Mouse (Mus musculus) bone marrow, adult 2 months (tissue): Measurements from ENCODE around the gene Hebp1. TPM values are rescaled to one million over a fixed set of nuclear protein-coding genes. Genes with fewer than 3 reads are reported as not detected.

Source experiments
- H3K27ac ChIP-seq: fragments of 200-500 bp; 2 replicates; pipeline ENCODE4 v1.5.1; 2012; ENCODE audit warnings: low read depth, mild to moderate bottlenecking, control low read depth, inconsistent platforms, low read length; ENCODE audit not compliant: control insufficient read depth, poor library complexity, insufficient read depth
- H3K4me1 ChIP-seq: fragments of 200-500 bp; 2 replicates; pipeline ENCODE4 v1.6.1; 2011; ENCODE audit warnings: low read length; ENCODE audit not compliant: control insufficient read depth, insufficient read depth
- H3K4me3 ChIP-seq: fragments of 200-500 bp; replicated peaks from 2 replicates; pipeline ENCODE3; 2011; ENCODE audit warnings: mild to moderate bottlenecking, low read depth, low read length, control low read depth; ENCODE audit not compliant: control insufficient read depth
- CTCF ChIP-seq: fragments of 200-500 bp; IDR thresholded peaks from 2 replicates; pipeline ENCODE4 v1.5.1; 2011; ENCODE audit warnings: low read length, control low read depth; ENCODE audit not compliant: control insufficient read depth, insufficient read depth
- POLR2A ChIP-seq: fragments of 200-500 bp; IDR thresholded peaks from 2 replicates; pipeline ENCODE4 v1.6.1; 2011; ENCODE audit warnings: low read depth, mild to moderate bottlenecking, control low read depth, low read length, borderline replicate concordance; ENCODE audit not compliant: control insufficient read depth
- WGBS: fragments of 180-500 bp; shearing (Covaris S2); methylation state at CpG from one replicate; pipeline ENCODE4 v1.1.7; 2018; 5-methylcytosine and 5-hydroxymethylcytosine counted together
- polyA plus RNA-seq: library from polyadenylated mRNA; stranded (reverse); fragments of >200 nt; gene quantifications from 2 replicates; pipeline ENCODE4 v1.2.4, GENCODE M21; 2011; ENCODE audit warnings: low replicate concordance; ENCODE audit not compliant: missing spikeins, insufficient read depth, insufficient read length

Hebp1 gene
- polyA plus RNA-seq, 1 experiment = 103 TPM

- WGBS = 89% methylated on average over 4 of the region's 4 CpGs
Observed at GRCm38 (mm10) chr6:135090661-135091060, 107.2 kb downstream of the Hebp1 start.

GRCm38 (mm10) chr6:135089786-135090185, 108.0 kb downstream of the Hebp1 start:
- no peak for TF ChIP-seq CTCF
- WGBS = 59% methylated on average over 8 of the region's 8 CpGs
- H3K4me3 ChIP-seq = no peak overlapping the region

More at GRCm38 (mm10) chr6:135090661-135091060, 107.2 kb downstream of the Hebp1 start:
- Histone ChIP-seq H3K27ac (no peak overlapping the region), H3K4me3 (no peak overlapping the region), H3K4me1 (no peaks in the 10 kb centered on the region; the same call in 1 of the 2 replicates)
- TF ChIP-seq POLR2A = no peak
- TF ChIP-seq CTCF = no peak

DNA sequence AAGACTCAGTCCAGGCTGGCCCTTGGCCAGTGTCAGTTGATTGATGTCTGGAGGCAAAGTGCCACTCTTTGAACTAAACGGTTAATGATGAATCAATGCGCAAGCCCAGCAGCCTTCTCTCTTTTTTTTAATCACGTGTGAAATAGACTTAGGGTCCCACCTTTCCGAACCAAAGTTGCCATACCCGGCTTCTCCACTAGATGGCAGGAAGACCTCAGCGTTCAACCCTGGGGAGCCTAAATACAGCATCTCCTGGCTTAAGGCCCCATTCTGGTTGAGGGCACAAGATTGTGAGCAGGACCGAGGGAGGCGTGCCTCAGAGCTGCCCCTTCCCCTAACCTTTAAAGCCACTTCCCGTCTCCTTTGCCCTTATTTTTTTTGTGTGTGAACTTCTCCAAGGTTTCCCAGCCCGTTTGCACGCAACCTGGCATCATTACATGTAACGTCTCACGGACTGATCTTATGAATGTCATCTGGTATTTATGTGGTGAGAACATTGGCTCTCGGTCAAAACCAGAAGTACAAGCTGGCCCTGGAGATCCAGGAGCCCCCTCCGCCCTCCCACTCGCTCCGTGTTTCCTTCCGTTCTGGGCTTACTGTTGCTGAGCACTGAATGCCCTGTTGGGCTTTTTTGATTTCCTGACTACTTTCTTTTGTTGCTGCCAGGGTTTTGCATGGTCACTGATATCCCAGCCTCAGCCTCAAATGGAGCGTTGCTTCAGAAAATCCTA, 109.9 kb downstream of the Hebp1 start:
- Histone ChIP-seq H3K27ac (no peak overlapping the region), H3K4me3 (no peak overlapping the region), H3K4me1 (no peaks in the 10 kb centered on the region; the same call in 1 of the 2 replicates)
- 6% methylated on average over 19 of the region's 19 CpGs for WGBS
- TF ChIP-seq POLR2A (no peak), CTCF (peak; percentile 73)

More at GRCm38 (mm10) chr6:135089786-135090185, 108.0 kb downstream of the Hebp1 start:
- Histone ChIP-seq H3K27ac (no peak overlapping the region), H3K4me1 (no peaks in the 10 kb centered on the region; the same call in 1 of the 2 replicates)

Other genes starting within 250 kb of the Hebp1 start
- gene Apold1, start 216.3 kb downstream of the Hebp1 start, polyA plus RNA-seq = 2.4 and 6.2 TPM in 2 replicates
- 51.5 and 56.9 TPM in 2 replicates for gene Ddx47, start 186.4 kb downstream of the Hebp1 start, polyA plus RNA-seq
- not detected in 2 replicates for gene Gprc5a, start 132.4 kb downstream of the Hebp1 start, polyA plus RNA-seq
- gene Gprc5d, start 79.7 kb downstream of the Hebp1 start, polyA plus RNA-seq = not detected in 2 replicates
- 28.7 and 38.2 TPM in 2 replicates for gene Fam234b, start within 50 bp of the Hebp1 start, polyA plus RNA-seq
- gene Gsg1, start 56.3 kb upstream of the Hebp1 start, polyA plus RNA-seq = not detected in 2 replicates
- not detected in 2 replicates for gene Pbp2, start 112.4 kb upstream of the Hebp1 start, polyA plus RNA-seq
- gene Emp1, start 164.5 kb upstream of the Hebp1 start, polyA plus RNA-seq = 4.6 and 23.0 TPM in 2 replicates